Mouse (Mus musculus): Measurements from ENCODE around the gene Myl10. TPM values are rescaled to one million over a fixed set of nuclear protein-coding genes. Genes with fewer than 3 reads are reported as not detected.
"Not testable (repeated sequence)": the region's sequence is repeated elsewhere in the genome, so short reads cannot be mapped to it uniquely, and the experiment has no call there.

Myl10 gene
- polyA plus RNA-seq, 1 experiment, result not detected

- Histone ChIP-seq H3K4me3 (ENCODE audit: insufficient read depth, low read depth, low read length) (no peak overlapping the region), H3K4me1 (ENCODE audit: control insufficient read depth, insufficient read depth, low read length) (peaks cover 18% of the 10 kb centered on the region), H3K27ac (ENCODE audit: insufficient read depth, low read depth, low read length) (no peak overlapping the region)
- TF ChIP-seq CTCF (IDR thresholded peaks at IDR 0.05; ENCODE audit: insufficient read depth, low read depth, low read length) (no peak), POLR2A (IDR thresholded peaks at IDR 0.05; ENCODE audit: insufficient read depth, low read depth, low read length) (no peak)
- WGBS, result 27% methylated on average over 32 of the region's 32 CpGs
Observed at GRCm38 (mm10) chr5:136714232-136714875, 21.4 kb downstream of the Myl10 start.

DNA sequence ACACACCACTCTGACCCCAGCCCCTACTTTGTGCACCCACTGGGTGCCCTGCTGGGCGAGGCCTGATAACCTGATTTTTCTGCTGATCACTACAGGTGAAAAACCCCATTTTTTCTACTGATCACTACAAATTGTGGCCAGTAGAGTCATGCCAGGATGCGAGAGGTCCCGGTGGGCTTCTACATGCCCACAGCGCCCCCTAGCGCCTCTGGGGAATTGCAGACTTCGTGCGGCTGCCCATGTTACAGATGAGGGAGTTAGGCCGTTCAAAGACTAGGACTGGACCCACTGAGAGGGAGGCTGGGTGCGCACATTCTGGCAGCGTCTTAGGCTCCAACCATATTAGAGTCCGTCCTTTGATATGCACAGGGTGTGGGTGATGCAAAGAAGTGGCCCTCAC, 21.9 kb downstream of the Myl10 start:
- no peak overlapping the region for H3K4me3 ChIP-seq (ENCODE audit: insufficient read depth, low read depth, low read length)
- TF ChIP-seq POLR2A (IDR thresholded peaks at IDR 0.05; ENCODE audit: insufficient read depth, low read depth, low read length), result no peak
- peak; percentile 52 for TF ChIP-seq CTCF (IDR thresholded peaks at IDR 0.05; ENCODE audit: insufficient read depth, low read depth, low read length)
- WGBS, result 40% methylated on average over 11 of the region's 11 CpGs
- no peak overlapping the region for H3K27ac ChIP-seq (ENCODE audit: insufficient read depth, low read depth, low read length)
- H3K4me1 ChIP-seq (ENCODE audit: control insufficient read depth, insufficient read depth, low read length), result peaks cover 18% of the 10 kb centered on the region

- peaks cover 13% of the 10 kb centered on the region for H3K4me1 ChIP-seq (ENCODE audit: control insufficient read depth, insufficient read depth, low read length)
- no peak overlapping the region for H3K4me3 ChIP-seq (ENCODE audit: insufficient read depth, low read depth, low read length)
- no peak for TF ChIP-seq POLR2A (IDR thresholded peaks at IDR 0.05; ENCODE audit: insufficient read depth, low read depth, low read length)
- TF ChIP-seq CTCF (IDR thresholded peaks at IDR 0.05; ENCODE audit: insufficient read depth, low read depth, low read length), result no peak
- WGBS, result 67% methylated on average over 10 of the region's 10 CpGs
- no peak overlapping the region for H3K27ac ChIP-seq (ENCODE audit: insufficient read depth, low read depth, low read length)
Observed at GRCm38 (mm10) chr5:136716696-136717572, 24.0 kb downstream of the Myl10 start.

GRCm38 (mm10) chr5:136717573-136717854, 24.6 kb downstream of the Myl10 start:
- Histone ChIP-seq H3K4me3 (ENCODE audit: insufficient read depth, low read depth, low read length) (no peak overlapping the region), H3K4me1 (ENCODE audit: control insufficient read depth, insufficient read depth, low read length) (peaks cover 13% of the 10 kb centered on the region), H3K27ac (ENCODE audit: insufficient read depth, low read depth, low read length) (no peak overlapping the region)
- WGBS, result 90% methylated on average over 2 of the region's 2 CpGs
- TF ChIP-seq POLR2A (IDR thresholded peaks at IDR 0.05; ENCODE audit: insufficient read depth, low read depth, low read length), result no peak
- TF ChIP-seq CTCF (IDR thresholded peaks at IDR 0.05; ENCODE audit: insufficient read depth, low read depth, low read length), result no peak

DNA sequence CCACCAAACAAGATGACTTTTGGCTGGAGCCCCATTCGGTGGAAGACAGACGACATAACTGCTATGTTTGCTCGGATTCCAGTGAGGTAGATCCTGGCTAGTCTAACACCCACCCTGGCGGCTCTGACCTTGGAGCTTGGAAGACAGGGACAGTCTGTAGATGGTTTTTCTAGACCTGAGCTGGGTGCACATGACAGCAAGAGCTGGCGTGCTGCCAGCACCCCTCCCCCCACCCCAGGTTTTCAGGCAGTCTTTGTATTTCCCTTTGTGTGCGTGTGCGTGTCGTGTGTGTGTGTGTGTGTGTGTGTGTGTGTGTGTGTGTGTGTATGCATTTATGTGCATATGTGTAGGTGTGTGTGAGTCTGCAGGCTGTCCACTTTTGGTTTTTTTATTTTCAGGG, 25.7 kb downstream of the Myl10 start:
- no peak overlapping the region for H3K27ac ChIP-seq (ENCODE audit: insufficient read depth, low read depth, low read length)
- 65% methylated on average over 8 of the region's 8 CpGs for WGBS
- peaks cover 13% of the 10 kb centered on the region for H3K4me1 ChIP-seq (ENCODE audit: control insufficient read depth, insufficient read depth, low read length)
- no peak overlapping the region for H3K4me3 ChIP-seq (ENCODE audit: insufficient read depth, low read depth, low read length)
- TF ChIP-seq CTCF (IDR thresholded peaks at IDR 0.05; ENCODE audit: insufficient read depth, low read depth, low read length) (no peak), POLR2A (IDR thresholded peaks at IDR 0.05; ENCODE audit: insufficient read depth, low read depth, low read length) (no peak)

- WGBS, result 63% methylated on average over 5 of the region's 5 CpGs
- TF ChIP-seq CTCF (IDR thresholded peaks at IDR 0.05; ENCODE audit: insufficient read depth, low read depth, low read length) (no peak), POLR2A (IDR thresholded peaks at IDR 0.05; ENCODE audit: insufficient read depth, low read depth, low read length) (no peak)
- Histone ChIP-seq H3K27ac (ENCODE audit: insufficient read depth, low read depth, low read length) (no peak overlapping the region), H3K4me3 (ENCODE audit: insufficient read depth, low read depth, low read length) (no peak overlapping the region), H3K4me1 (ENCODE audit: control insufficient read depth, insufficient read depth, low read length) (no peaks in the 10 kb centered on the region)
Observed at GRCm38 (mm10) chr5:136721596-136721995, 28.6 kb downstream of the Myl10 start.

DNA sequence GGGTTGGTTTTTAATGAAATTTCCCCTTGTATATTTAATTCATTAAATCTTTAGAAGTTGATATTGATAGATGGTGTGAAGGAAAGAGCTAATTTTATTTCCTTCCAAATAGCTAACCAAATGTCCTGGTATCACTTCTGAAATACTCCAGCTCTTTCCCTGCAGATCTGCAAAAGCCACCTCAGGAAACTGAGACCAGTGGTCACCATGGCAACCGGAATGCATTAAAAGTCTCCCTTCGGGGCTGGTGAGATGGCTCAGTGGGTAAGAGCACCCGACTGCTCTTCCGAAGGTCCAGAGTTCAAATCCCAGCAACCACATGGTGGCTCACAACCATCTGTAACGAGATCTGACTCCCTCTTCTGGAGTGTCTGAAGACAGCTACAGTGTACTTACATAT, 33.3 kb downstream of the Myl10 start:
- H3K4me1 ChIP-seq (ENCODE audit: control insufficient read depth, insufficient read depth, low read length); H3K4me3 ChIP-seq (ENCODE audit: insufficient read depth, low read depth, low read length); H3K27ac ChIP-seq (ENCODE audit: insufficient read depth, low read depth, low read length): not testable (repeated sequence)
- WGBS, result 76% methylated on average over 5 of the region's 5 CpGs

DNA sequence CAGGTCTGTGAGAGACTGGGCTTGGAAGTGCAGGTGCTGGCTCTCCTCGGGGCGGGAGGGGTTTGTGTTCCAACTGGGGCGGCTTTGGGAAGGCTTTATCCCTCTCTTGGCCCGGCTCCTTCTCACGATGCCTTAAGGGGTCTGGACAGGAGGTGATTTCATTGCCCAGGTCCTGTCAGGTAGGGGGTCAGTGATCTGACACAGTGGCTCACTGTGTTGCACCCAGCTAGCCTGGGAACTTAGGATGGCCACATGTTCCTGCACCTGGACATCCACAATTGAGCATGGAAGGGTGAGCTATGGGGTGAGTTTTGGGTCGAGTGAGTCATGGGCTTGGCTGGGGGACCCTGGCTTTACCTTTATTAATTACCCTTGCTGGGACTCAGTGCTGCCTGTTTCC, 46.0 kb downstream of the Myl10 start:
- Histone ChIP-seq H3K4me3 (ENCODE audit: insufficient read depth, low read depth, low read length) (no peak overlapping the region), H3K27ac (ENCODE audit: insufficient read depth, low read depth, low read length) (no peak overlapping the region), H3K4me1 (ENCODE audit: control insufficient read depth, insufficient read depth, low read length) (peaks cover 2% of the 10 kb centered on the region; the same call in 1 of the 2 replicates)
- TF ChIP-seq CTCF (IDR thresholded peaks at IDR 0.05; ENCODE audit: insufficient read depth, low read depth, low read length) (no peak), POLR2A (IDR thresholded peaks at IDR 0.05; ENCODE audit: insufficient read depth, low read depth, low read length) (no peak)
- 62% methylated on average over 6 of the region's 6 CpGs for WGBS

- Histone ChIP-seq H3K27ac (ENCODE audit: insufficient read depth, low read depth, low read length) (no peak overlapping the region), H3K4me1 (ENCODE audit: control insufficient read depth, insufficient read depth, low read length) (no peaks in the 10 kb centered on the region; the same call in 1 of the 2 replicates), H3K4me3 (ENCODE audit: insufficient read depth, low read depth, low read length) (no peak overlapping the region)
- TF ChIP-seq CTCF (IDR thresholded peaks at IDR 0.05; ENCODE audit: insufficient read depth, low read depth, low read length) (no peak), POLR2A (IDR thresholded peaks at IDR 0.05; ENCODE audit: insufficient read depth, low read depth, low read length) (no peak)
- WGBS, result 67% methylated on average over 9 of the region's 9 CpGs
Observed at GRCm38 (mm10) chr5:136746596-136746995, 53.6 kb downstream of the Myl10 start.

Other genes starting within 250 kb of the Myl10 start
- 237 and 284 TPM in 2 replicates for gene Cux1, start 125.7 kb upstream of the Myl10 start, polyA plus RNA-seq (2012; ENCODE audit: insufficient read depth, insufficient read length, low replicate concordance, missing spikeins)
- not detected in 2 replicates for gene Col26a1, start 190.1 kb downstream of the Myl10 start, polyA plus RNA-seq (2012; ENCODE audit: insufficient read depth, insufficient read length, low replicate concordance, missing spikeins)
- gene Ift22, start 215.0 kb downstream of the Myl10 start, polyA plus RNA-seq (2012; ENCODE audit: insufficient read depth, insufficient read length, low replicate concordance, missing spikeins), result not detected in 2 replicates